Mouse (Mus musculus): ENCODE measurements around the gene Herc3. TPM values are rescaled to one million over a fixed set of nuclear protein-coding genes. Genes with fewer than 3 reads are reported as not detected.

Gene Herc3
- polyA plus RNA-seq, 1 experiment, result 113 TPM

GRCm38 (mm10) chr6:58832591-58833018, 1.3 kb downstream of the Herc3 start:
- no peak for DNase-seq
- Histone ChIP-seq H3K27ac (ENCODE audit: insufficient read depth, low read length) (no peak overlapping the region), H3K4me1 (ENCODE audit: control insufficient read depth, insufficient read depth, low read length) (peaks cover 8% of the 10 kb centered on the region; the same call in 1 of the 2 replicates), H3K27me3 (ENCODE audit: control insufficient read depth, insufficient read depth, low read length) (no peaks in the 10 kb centered on the region), H3K4me3 (replicated peaks; ENCODE audit: insufficient read depth, low read depth, low read length) (peak overlapping the region; percentile 60)
- TF ChIP-seq POLR2A (IDR thresholded peaks at IDR 0.05; ENCODE audit: borderline replicate concordance, insufficient read depth, low read length), result no peak
- TF ChIP-seq CTCF (IDR thresholded peaks at IDR 0.05; ENCODE audit: borderline replicate concordance, insufficient read depth, low read depth, low read length), result no peak
- WGBS, result 27% methylated on average over 7 of the region's 7 CpGs

GRCm38 (mm10) chr6:58834470-58834869, 3.2 kb downstream of the Herc3 start:
- 78% methylated on average over 7 of the region's 7 CpGs for WGBS
- TF ChIP-seq POLR2A (IDR thresholded peaks at IDR 0.05; ENCODE audit: borderline replicate concordance, insufficient read depth, low read length) (no peak), CTCF (IDR thresholded peaks at IDR 0.05; ENCODE audit: borderline replicate concordance, insufficient read depth, low read depth, low read length) (no peak)
- Histone ChIP-seq H3K27me3 (ENCODE audit: control insufficient read depth, insufficient read depth, low read length) (no peaks in the 10 kb centered on the region), H3K4me1 (ENCODE audit: control insufficient read depth, insufficient read depth, low read length) (peaks cover 17% of the 10 kb centered on the region; the same call in 1 of the 2 replicates), H3K27ac (ENCODE audit: insufficient read depth, low read length) (no peak overlapping the region), H3K4me3 (replicated peaks; ENCODE audit: insufficient read depth, low read depth, low read length) (no peak overlapping the region)
- DNase-seq, result no peak

- Histone ChIP-seq H3K4me3 (replicated peaks; ENCODE audit: insufficient read depth, low read depth, low read length) (no peak overlapping the region), H3K27ac (ENCODE audit: insufficient read depth, low read length) (no peak overlapping the region), H3K27me3 (ENCODE audit: control insufficient read depth, insufficient read depth, low read length) (no peaks in the 10 kb centered on the region), H3K4me1 (ENCODE audit: control insufficient read depth, insufficient read depth, low read length) (peaks cover 17% of the 10 kb centered on the region; the same call in 1 of the 2 replicates)
- DNase-seq, result peak in 1 of 2 experiments; percentile 58
- TF ChIP-seq CTCF (IDR thresholded peaks at IDR 0.05; ENCODE audit: borderline replicate concordance, insufficient read depth, low read depth, low read length), result no peak
- no peak for TF ChIP-seq POLR2A (IDR thresholded peaks at IDR 0.05; ENCODE audit: borderline replicate concordance, insufficient read depth, low read length)
- WGBS, result 85% methylated on average over 1 of the region's 1 CpGs
These were observed 4.3 kb downstream of the Herc3 start for GRCm38 (mm10) chr6:58835591-58835990.

DNA sequence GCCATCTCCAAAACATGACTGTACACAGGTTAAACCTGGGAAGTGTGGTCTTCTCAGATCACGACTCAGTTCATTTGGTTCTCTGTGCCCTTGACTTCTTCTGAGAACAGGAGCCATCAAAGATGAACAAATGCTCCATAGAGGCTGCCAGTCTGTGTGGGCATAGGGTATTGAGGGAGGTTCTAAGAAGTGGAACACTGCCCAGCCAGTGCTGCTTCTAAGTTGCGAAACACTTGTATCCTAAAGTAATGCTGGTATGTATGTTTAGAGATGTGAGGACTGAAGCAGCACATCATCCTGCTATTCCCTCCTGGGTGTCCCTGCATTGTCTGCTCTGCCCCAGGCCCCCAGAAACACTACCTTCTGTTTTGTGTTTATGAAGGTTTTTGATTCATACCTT, 5.2 kb downstream of the Herc3 start:
- Histone ChIP-seq H3K4me3 (replicated peaks; ENCODE audit: insufficient read depth, low read depth, low read length) (no peak overlapping the region), H3K27me3 (ENCODE audit: control insufficient read depth, insufficient read depth, low read length) (no peaks in the 10 kb centered on the region), H3K4me1 (ENCODE audit: control insufficient read depth, insufficient read depth, low read length) (peaks cover 17% of the 10 kb centered on the region; the same call in 1 of the 2 replicates), H3K27ac (ENCODE audit: insufficient read depth, low read length) (no peak overlapping the region)
- no peak for TF ChIP-seq CTCF (IDR thresholded peaks at IDR 0.05; ENCODE audit: borderline replicate concordance, insufficient read depth, low read depth, low read length)
- no peak for TF ChIP-seq POLR2A (IDR thresholded peaks at IDR 0.05; ENCODE audit: borderline replicate concordance, insufficient read depth, low read length)
- 72% methylated on average over 2 of the region's 2 CpGs for WGBS
- no peak for DNase-seq

DNA sequence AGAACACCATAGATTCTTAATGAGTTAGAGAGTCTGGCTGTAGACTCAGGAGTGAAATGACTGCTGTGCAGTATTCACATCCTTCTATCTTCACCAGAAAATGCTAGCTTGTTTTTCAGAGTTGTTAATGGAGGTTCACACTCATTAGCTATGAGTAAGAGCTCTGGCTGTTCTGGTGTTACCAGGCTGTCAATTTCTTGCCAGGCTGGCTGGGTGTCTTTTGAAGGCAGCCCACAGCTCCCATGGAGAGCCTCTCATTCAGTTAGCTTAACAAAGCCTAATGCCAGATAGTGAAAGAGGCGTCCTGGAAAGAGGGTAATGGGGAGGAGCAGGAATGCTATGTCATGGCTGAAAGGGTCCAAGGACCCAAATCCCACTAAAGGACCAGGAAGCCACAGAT, 6.7 kb downstream of the Herc3 start:
- H3K4me1 ChIP-seq (ENCODE audit: control insufficient read depth, insufficient read depth, low read length), result peaks cover 17% of the 10 kb centered on the region; the same call in 1 of the 2 replicates
- DNase-seq, result peak; percentile 38 to 60
- 3% methylated on average over 1 of the region's 1 CpGs for WGBS
- no peaks in the 10 kb centered on the region for H3K27me3 ChIP-seq (ENCODE audit: control insufficient read depth, insufficient read depth, low read length)
- TF ChIP-seq CTCF (IDR thresholded peaks at IDR 0.05; ENCODE audit: borderline replicate concordance, insufficient read depth, low read depth, low read length), result no peak
- TF ChIP-seq POLR2A (IDR thresholded peaks at IDR 0.05; ENCODE audit: borderline replicate concordance, insufficient read depth, low read length), result no peak
- no peak overlapping the region for H3K27ac ChIP-seq (ENCODE audit: insufficient read depth, low read length)
- no peak overlapping the region for H3K4me3 ChIP-seq (replicated peaks; ENCODE audit: insufficient read depth, low read depth, low read length)

DNA sequence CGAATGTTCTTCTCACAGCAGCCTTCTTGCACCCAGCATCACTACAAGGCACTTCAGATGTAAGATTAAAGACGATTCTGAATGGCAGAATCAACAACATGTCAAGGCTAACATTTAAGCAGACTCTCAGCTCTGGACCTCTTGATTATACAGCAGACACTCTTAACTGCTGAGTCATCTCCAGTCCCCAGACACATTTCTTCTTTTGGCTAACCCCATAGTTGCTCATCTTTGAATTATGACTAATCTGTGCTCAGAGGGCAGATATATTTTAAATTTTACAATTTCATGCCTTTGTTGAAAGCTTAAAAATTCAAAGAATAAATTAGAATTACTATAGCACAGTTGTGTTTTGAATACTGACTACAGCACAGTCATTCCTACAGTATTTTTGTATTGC, 9.9 kb downstream of the Herc3 start:
- Histone ChIP-seq H3K4me1 (ENCODE audit: control insufficient read depth, insufficient read depth, low read length) (peaks cover 26% of the 10 kb centered on the region), H3K4me3 (replicated peaks; ENCODE audit: insufficient read depth, low read depth, low read length) (no peak overlapping the region), H3K27ac (ENCODE audit: insufficient read depth, low read length) (no peak overlapping the region), H3K27me3 (ENCODE audit: control insufficient read depth, insufficient read depth, low read length) (no peaks in the 10 kb centered on the region)
- TF ChIP-seq POLR2A (IDR thresholded peaks at IDR 0.05; ENCODE audit: borderline replicate concordance, insufficient read depth, low read length) (no peak), CTCF (IDR thresholded peaks at IDR 0.05; ENCODE audit: borderline replicate concordance, insufficient read depth, low read depth, low read length) (no peak)
- WGBS, result 79% methylated on average over 2 of the region's 2 CpGs
- no peak for DNase-seq

DNA sequence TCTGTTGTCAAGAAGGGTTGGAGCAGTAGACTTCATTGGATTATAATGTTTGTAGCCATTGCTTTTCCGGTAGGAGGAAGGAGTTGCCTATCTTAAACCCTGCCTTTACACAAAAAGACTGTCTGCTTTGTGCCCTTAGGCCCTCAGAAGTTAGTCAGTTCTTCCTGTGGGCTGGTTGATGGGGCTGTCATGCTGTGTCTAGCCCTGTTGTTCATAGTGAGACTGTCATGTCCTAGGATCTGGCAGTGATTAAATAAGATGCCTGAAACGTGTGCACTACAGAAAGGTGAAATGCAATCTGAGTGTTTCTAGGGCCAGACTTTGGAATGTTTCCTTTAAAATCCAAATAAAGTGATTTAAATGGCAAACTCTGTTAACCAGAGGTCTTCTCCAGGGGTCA, 10.9 kb downstream of the Herc3 start:
- DNase-seq, result no peak
- H3K4me3 ChIP-seq (replicated peaks; ENCODE audit: insufficient read depth, low read depth, low read length), result no peak overlapping the region
- no peak for TF ChIP-seq CTCF (IDR thresholded peaks at IDR 0.05; ENCODE audit: borderline replicate concordance, insufficient read depth, low read depth, low read length)
- TF ChIP-seq POLR2A (IDR thresholded peaks at IDR 0.05; ENCODE audit: borderline replicate concordance, insufficient read depth, low read length), result no peak
- no peaks in the 10 kb centered on the region for H3K27me3 ChIP-seq (ENCODE audit: control insufficient read depth, insufficient read depth, low read length)
- H3K27ac ChIP-seq (ENCODE audit: insufficient read depth, low read length), result no peak overlapping the region
- peaks cover 24% of the 10 kb centered on the region for H3K4me1 ChIP-seq (ENCODE audit: control insufficient read depth, insufficient read depth, low read length)
- 57% methylated on average over 2 of the region's 2 CpGs for WGBS

GRCm38 (mm10) chr6:58843580-58843979, 12.3 kb downstream of the Herc3 start:
- Histone ChIP-seq H3K4me3 (replicated peaks; ENCODE audit: insufficient read depth, low read depth, low read length) (no peak overlapping the region), H3K27ac (ENCODE audit: insufficient read depth, low read length) (no peak overlapping the region), H3K27me3 (ENCODE audit: control insufficient read depth, insufficient read depth, low read length) (no peaks in the 10 kb centered on the region), H3K4me1 (ENCODE audit: control insufficient read depth, insufficient read depth, low read length) (peaks cover 20% of the 10 kb centered on the region)
- TF ChIP-seq CTCF (IDR thresholded peaks at IDR 0.05; ENCODE audit: borderline replicate concordance, insufficient read depth, low read depth, low read length), result no peak
- no peak for TF ChIP-seq POLR2A (IDR thresholded peaks at IDR 0.05; ENCODE audit: borderline replicate concordance, insufficient read depth, low read length)
- no peak for DNase-seq
- WGBS, result 87% methylated on average over 9 of the region's 9 CpGs
